Mouse (Mus musculus) forebrain, embryonic 12.5 days (tissue): ENCODE measurements around the gene Ubxn1. TPM values are rescaled to one million over a fixed set of nuclear protein-coding genes. Genes with fewer than 3 reads are reported as not detected.
"Not testable (repeated sequence)": the region's sequence is repeated elsewhere in the genome, so short reads cannot be mapped to it uniquely, and the experiment has no call there.

Experiments
- ATAC-seq: fragments of 200-750 bp; cut with Nextera tagmentation; 2 replicates; pipeline ENCODE4 v1.8.0; 2017; ENCODE audit warnings: moderate TSS enrichment; ENCODE audit not compliant: low FRiP score
- H3K27ac ChIP-seq: fragments of 300-500 bp; sonication (generic); 2 replicates; pipeline ENCODE4 v1.5.1; 2016; ENCODE audit warnings: mild to moderate bottlenecking
- H3K27me3 ChIP-seq: fragments of 300-500 bp; sonication (generic); 2 replicates; pipeline ENCODE4 v1.6.1; 2016; ENCODE audit warnings: mild to moderate bottlenecking
- H3K36me3 ChIP-seq: fragments of 300-500 bp; sonication (generic); replicated peaks from 2 replicates; pipeline ENCODE4 v1.6.1; 2016; ENCODE audit warnings: mild to moderate bottlenecking
- H3K4me1 ChIP-seq: fragments of 300-500 bp; sonication (generic); 2 replicates; pipeline ENCODE4 v1.6.1; 2016
- H3K4me2 ChIP-seq: fragments of 300-500 bp; sonication (generic); 2 replicates; pipeline ENCODE4 v1.6.1; 2016; ENCODE audit warnings: mild to moderate bottlenecking, moderate library complexity
- H3K4me3 ChIP-seq: fragments of 300-500 bp; sonication (generic); replicated peaks from 2 replicates; pipeline ENCODE4 v1.5.1; 2016; ENCODE audit warnings: mild to moderate bottlenecking
- H3K9ac ChIP-seq: fragments of 300-500 bp; sonication (generic); 2 replicates; pipeline ENCODE4 v1.6.1; 2016; ENCODE audit warnings: mild to moderate bottlenecking
- H3K9me3 ChIP-seq: fragments of 300-500 bp; sonication (generic); 2 replicates; pipeline ENCODE4 v1.6.1; 2016
- WGBS: fragments of 180-500 bp; shearing (Covaris S2); methylation state at CpG from one replicate; pipeline ENCODE4 v1.1.7; 2016; 5-methylcytosine and 5-hydroxymethylcytosine counted together
- polyA plus RNA-seq: library from polyadenylated mRNA; unstranded; fragments of >200 nt; fragmentation: Nextera tagmentation; extraction: Ambion mirVana; gene quantifications from 2 replicates; pipeline ENCODE4 v1.2.1, GENCODE M21; 2016

Gene Ubxn1
- polyA plus RNA-seq, 1 experiment from 2014 or later: 178 TPM

DNA sequence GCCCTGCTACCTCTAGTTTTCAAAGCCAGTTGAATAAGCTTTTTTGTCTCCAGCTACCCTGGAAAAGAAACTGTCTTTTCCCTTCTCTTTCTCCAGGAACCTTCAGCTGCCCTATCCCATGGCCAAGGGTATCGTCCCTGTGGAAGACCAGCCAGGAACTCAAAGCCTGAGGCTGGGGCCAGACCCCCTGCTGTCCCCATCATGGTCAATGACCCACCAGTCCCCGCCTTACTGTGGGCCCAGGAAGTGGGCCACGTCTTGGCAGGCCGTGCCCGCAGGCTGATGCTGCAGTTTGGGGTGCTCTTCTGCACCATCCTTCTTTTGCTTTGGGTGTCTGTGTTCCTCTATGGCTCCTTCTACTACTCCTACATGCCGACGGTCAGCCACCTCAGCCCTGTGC lies 30.3 kb upstream of the Ubxn1 start:
- Histone ChIP-seq H3K27me3 (no peaks in the 10 kb centered on the region), H3K4me3 (peak overlapping the region; percentile 47; the same call in 1 of the 2 replicates), H3K27ac (no peak overlapping the region), H3K9ac (no peak overlapping the region; the same call in 1 of the 2 replicates), H3K4me1 (peaks cover 36% of the 10 kb centered on the region), H3K36me3 (peaks cover 18% of the 10 kb centered on the region), H3K4me2 (peak overlapping the region; percentile 84), H3K9me3 (no peaks in the 10 kb centered on the region)
- 93% methylated on average over 7 of the region's 7 CpGs for WGBS
- ATAC-seq: no peak

DNA sequence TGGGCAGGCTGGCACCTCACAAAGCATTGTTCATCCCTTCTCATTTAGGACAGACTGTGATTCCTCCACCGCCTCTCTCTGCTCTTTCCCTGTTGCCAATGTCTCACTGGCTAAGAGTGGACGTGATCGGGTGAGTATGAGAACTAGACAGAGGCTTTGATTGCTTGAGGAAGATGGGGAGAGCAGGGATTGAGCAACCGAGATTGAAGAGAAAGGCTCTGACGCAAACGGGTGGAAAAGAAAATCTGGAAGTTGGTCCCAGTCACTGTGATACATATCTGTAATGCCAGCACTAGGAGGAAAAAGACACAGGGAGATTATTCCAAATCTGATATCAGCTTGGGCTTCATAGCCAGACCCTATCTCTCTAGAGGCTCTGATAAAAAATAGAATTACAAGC lies 28.3 kb upstream of the Ubxn1 start:
- H3K9me3 ChIP-seq: no peaks in the 10 kb centered on the region
- no peak overlapping the region for H3K9ac ChIP-seq
- no peak for ATAC-seq

DNA sequence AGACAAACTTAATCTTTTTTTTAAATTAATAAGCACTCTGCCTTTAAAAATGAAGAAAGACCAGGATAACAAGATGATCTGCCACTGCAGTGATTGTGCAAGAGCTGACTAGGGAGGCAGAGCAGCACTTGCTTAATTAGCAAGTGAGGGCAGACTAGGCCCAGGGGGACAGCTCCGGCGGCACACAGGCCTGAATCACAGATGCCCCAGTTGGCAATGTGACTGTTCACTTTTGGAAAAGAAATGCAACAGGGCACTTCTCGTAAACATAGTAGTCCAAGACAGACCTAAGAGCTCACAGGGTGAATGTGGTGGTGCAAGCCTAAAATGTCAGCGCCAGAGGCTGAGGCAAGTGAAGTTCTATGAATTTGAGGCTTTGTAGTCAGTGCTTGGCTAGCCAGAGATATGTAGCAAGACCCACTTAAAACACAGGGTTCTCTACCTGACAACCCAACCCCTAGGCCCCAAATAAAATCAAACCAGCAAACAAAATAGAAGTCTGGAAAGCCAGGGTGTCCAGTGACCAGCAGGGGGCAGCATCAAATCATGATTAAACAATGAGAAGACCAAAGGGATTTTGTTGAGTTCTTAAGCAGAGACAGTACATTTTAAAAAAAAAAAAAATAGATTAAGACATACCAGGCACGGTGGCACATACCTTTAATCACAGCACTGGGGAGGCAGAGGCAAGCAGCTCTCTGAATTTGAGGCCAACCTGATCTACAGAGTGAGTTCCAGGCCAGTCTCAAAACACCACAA lies 26.7 kb upstream of the Ubxn1 start:
- 62% methylated on average over 5 of the region's 5 CpGs for WGBS
- H3K27ac ChIP-seq: no peak overlapping the region
- no peaks in the 10 kb centered on the region for H3K27me3 ChIP-seq
- no peak overlapping the region for H3K4me2 ChIP-seq
- ATAC-seq: no peak
- peaks cover 18% of the 10 kb centered on the region for H3K4me1 ChIP-seq
- no peak overlapping the region for H3K9ac ChIP-seq
- H3K36me3 ChIP-seq: peaks cover 44% of the 10 kb centered on the region
- no peak overlapping the region for H3K4me3 ChIP-seq
- no peaks in the 10 kb centered on the region for H3K9me3 ChIP-seq

More for the DNA sequence above, 28.3 kb upstream of the Ubxn1 start:
- Histone ChIP-seq H3K4me3 (no peak overlapping the region), H3K4me2 (no peak overlapping the region), H3K4me1 (peaks cover 32% of the 10 kb centered on the region), H3K36me3 (peaks cover 34% of the 10 kb centered on the region), H3K27ac (no peak overlapping the region), H3K27me3 (no peaks in the 10 kb centered on the region)
- 89% methylated on average over 6 of the region's 6 CpGs for WGBS

DNA sequence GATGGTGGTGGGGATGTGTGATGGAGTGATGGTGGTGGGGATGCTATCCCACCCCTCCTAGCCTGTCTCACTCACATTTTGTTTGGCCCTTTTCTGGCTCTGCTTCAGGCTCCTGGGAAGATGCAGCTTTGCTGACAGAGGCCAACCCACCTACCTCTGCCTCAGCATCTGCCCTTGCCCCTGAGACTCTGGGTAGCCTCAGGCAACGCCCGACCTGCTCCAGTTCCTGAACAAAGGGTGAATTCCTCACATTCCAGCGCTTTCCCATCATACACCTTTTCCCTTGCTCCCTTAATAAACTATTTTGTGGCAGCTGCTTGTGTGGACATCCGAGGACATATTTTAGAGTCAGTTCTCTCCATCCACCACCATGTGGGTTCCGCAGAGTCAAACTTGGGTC lies 22.9 kb upstream of the Ubxn1 start:
- 74% methylated on average over 5 of the region's 5 CpGs for WGBS
- Histone ChIP-seq H3K9ac (no peak overlapping the region), H3K36me3 (peaks cover 35% of the 10 kb centered on the region), H3K4me1 (no peaks in the 10 kb centered on the region), H3K4me2 (no peak overlapping the region), H3K27me3 (peaks cover 4% of the 10 kb centered on the region; the same call in 1 of the 2 replicates), H3K9me3 (no peaks in the 10 kb centered on the region), H3K4me3 (no peak overlapping the region), H3K27ac (no peak overlapping the region)
- no peak for ATAC-seq

DNA sequence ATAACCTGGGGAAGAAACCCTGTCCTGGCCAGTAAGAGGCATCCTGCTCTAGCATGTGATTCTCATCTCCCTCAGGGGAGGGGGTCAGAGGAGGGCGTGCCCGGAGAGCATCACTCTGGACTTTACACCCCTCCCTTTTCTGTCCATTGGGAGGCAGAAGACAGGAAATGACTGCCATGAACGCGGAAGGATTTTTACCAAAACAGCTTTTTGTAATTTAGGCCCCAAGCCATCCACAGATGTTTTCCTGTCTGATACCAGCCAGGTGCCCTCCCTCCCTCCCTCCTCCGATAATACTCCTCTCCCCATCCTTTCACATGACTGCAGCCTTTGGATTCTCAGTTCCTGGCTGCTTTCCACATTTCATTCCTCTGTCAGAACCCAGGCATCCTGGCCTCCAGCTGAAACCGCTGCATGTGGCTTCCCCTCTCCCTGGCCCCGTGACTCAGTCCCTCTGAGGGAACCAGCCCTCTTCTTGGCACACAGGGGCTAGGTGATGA lies 20.8 kb upstream of the Ubxn1 start, which contains the start of gene Lrrn4cl:
TSS of gene Lrrn4cl (plus strand) at position 367 of the 500 bp plus-strand sequence.
- peaks cover 4% of the 10 kb centered on the region; the same call in 1 of the 2 replicates for H3K27me3 ChIP-seq
- H3K4me2 ChIP-seq: no peak within 1 kb of the TSS
- WGBS: 40% methylated on average over 7 of the region's 7 CpGs
- no peak within 1 kb of the TSS for H3K27ac ChIP-seq
- H3K4me1 ChIP-seq: no peaks in the 10 kb centered on the region
- H3K4me3 ChIP-seq: no peak within 1 kb of the TSS
- no peaks in the 10 kb centered on the region for H3K9me3 ChIP-seq
- H3K36me3 ChIP-seq: peaks cover 35% of the 10 kb centered on the region
- peak within 1 kb of the TSS; percentile 7; the same call in 1 of the 2 replicates for H3K9ac ChIP-seq
- no peak for ATAC-seq

DNA sequence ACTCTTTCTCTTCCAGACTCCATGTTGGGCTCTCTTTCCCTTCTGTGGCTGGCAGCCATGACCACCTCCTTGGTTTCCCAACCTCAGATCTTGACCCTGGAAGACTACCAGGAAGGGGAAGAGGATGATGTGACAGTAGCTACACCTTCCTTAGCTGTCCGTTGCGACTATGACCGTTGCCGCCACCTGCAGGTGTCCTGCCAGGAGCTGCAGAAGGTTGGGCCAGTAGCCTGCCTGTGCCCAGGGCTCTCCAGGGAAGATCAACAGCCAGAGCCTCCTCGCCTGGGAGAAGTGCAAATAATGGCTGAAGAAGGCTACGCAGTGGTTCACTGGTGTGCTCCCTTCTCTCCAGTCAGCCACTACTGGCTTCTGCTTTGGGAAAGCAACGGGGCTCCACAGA lies 19.7 kb upstream of the Ubxn1 start:
- H3K9ac ChIP-seq: no peak overlapping the region
- H3K27ac ChIP-seq: no peak overlapping the region
- ATAC-seq: no peak
- H3K27me3 ChIP-seq: peaks cover 4% of the 10 kb centered on the region; the same call in 1 of the 2 replicates
- H3K4me1 ChIP-seq: no peaks in the 10 kb centered on the region
- no peaks in the 10 kb centered on the region for H3K9me3 ChIP-seq
- H3K36me3 ChIP-seq: peaks cover 23% of the 10 kb centered on the region
- H3K4me2 ChIP-seq: no peak overlapping the region
- 55% methylated on average over 7 of the region's 7 CpGs for WGBS
- H3K4me3 ChIP-seq: no peak overlapping the region

DNA sequence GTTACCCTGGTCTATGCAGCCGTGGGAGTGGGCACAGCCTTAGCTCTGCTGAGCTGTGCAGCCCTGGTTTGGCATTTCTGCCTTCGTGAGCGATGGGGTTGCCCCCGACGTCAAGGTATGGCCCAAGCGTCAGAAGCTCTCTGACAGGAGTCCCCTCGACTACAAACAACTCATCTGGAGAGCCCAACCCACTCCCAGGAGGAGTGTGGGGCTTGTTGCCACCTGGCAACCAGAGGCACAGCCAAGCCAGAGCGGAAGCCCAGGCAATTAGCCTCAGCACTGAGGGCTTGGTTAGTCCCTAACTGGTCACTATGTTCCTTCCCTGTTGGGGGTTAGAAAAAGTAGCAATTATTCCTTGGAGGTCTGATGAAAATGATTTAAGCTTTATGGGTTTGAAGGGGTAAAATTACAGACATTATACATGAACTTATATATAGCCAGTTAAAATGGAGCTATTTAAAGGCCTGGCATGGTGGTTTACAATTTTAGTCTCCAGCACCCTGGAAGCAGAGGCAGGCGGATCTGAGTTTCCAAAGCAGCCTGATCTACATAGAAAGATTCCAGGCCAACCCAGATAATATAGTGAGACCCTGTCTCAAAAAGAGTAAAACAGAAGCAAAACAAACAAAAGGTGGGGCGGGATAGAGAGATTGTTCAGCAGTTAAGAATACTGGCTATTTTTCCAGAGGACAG lies 18.9 kb upstream of the Ubxn1 start:
- peaks cover 4% of the 10 kb centered on the region; the same call in 1 of the 2 replicates for H3K27me3 ChIP-seq
- H3K36me3 ChIP-seq: peaks cover 15% of the 10 kb centered on the region
- H3K4me3 ChIP-seq: no peak overlapping the region
- no peak for ATAC-seq
- no peaks in the 10 kb centered on the region for H3K9me3 ChIP-seq
- H3K27ac ChIP-seq: no peak overlapping the region
- H3K4me1 ChIP-seq: no peaks in the 10 kb centered on the region
- 66% methylated on average over 10 of the region's 10 CpGs for WGBS
- H3K4me2 ChIP-seq: no peak overlapping the region
- H3K9ac ChIP-seq: no peak overlapping the region

DNA sequence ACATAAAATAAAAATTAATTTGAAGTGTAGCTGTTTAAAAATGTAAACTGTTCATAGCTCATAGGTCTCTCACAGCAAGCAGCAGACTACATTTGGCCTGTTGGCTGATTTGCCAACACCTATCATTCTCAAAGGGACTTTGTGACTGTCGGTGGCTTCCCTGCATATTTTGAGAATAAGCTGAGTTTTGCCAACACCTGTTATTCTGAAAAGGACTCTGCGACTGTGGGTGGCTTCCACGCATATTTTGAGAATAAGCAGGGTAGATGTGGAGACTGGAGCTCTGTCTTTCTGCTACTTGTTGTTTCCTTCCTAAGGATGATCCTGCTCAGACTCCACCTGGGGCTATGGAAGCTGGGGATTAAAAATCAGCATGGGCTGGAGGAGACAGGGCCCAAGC lies 18.2 kb upstream of the Ubxn1 start:
- Histone ChIP-seq H3K9ac (no peak overlapping the region), H3K4me2 (no peak overlapping the region), H3K27ac (no peak overlapping the region), H3K36me3 (peaks cover 9% of the 10 kb centered on the region), H3K4me3 (no peak overlapping the region), H3K9me3 (no peaks in the 10 kb centered on the region), H3K4me1 (no peaks in the 10 kb centered on the region), H3K27me3 (peaks cover 4% of the 10 kb centered on the region; the same call in 1 of the 2 replicates)
- 95% methylated on average over 3 of the region's 3 CpGs for WGBS
- no peak for ATAC-seq

DNA sequence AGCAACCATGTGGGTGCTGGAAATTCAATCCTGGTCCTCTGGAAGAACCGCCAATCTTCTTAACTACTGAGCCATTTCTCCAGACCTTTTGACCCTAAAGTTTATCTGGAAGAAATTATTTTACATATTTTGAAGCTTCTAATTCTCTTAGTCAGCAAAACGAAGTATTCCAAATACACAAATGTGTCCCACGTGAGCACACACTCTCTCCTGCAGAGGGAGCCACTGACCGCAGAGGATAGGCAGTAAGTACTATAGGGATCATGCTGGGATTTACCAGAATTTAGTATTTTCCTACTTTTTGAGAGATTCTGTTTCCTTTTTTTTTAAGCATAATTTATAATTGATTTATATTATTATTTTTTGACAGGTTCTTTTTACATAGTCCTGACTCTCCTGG lies 13.6 kb upstream of the Ubxn1 start:
- whole genome bisulfite sequencing: 50% methylated on average over 4 of the region's 4 CpGs

DNA sequence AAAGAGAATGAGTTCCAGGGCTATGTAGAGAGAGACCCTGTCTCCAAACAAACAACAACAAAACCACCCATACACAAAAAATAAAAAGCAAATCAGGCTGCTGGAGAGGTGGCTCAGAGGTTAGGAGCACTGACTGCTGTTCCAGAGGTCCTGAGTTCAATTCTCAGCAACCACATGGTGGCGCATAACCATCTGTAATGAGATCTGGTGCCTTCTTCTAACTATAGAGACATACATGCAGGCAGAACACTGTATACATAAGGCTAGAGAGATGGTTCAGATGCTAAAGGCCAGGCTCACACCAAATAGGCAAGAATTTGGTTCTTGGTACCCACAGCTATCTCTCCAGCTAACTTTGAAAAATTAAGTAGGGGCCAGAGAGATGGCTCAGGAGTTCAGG lies 12.3 kb upstream of the Ubxn1 start:
- H3K9ac ChIP-seq: no peak overlapping the region
- H3K4me1 ChIP-seq: no peaks in the 10 kb centered on the region
- no peak overlapping the region for H3K4me2 ChIP-seq
- no peaks in the 10 kb centered on the region for H3K36me3 ChIP-seq
- 18% methylated on average over 1 of the region's 1 CpGs for WGBS
- ATAC-seq: no peak
- H3K27ac ChIP-seq: no peak overlapping the region
- H3K4me3 ChIP-seq: no peak overlapping the region
- no peaks in the 10 kb centered on the region for H3K9me3 ChIP-seq
- no peaks in the 10 kb centered on the region for H3K27me3 ChIP-seq

More for the DNA sequence above, 13.6 kb upstream of the Ubxn1 start:
- H3K27ac ChIP-seq: no peak overlapping the region
- H3K9ac ChIP-seq: no peak overlapping the region
- no peaks in the 10 kb centered on the region for H3K27me3 ChIP-seq
- H3K4me3 ChIP-seq: no peak overlapping the region
- H3K36me3 ChIP-seq: no peaks in the 10 kb centered on the region
- H3K9me3 ChIP-seq: no peaks in the 10 kb centered on the region
- H3K4me1 ChIP-seq: no peaks in the 10 kb centered on the region
- ATAC-seq: no peak
- no peak overlapping the region for H3K4me2 ChIP-seq

DNA sequence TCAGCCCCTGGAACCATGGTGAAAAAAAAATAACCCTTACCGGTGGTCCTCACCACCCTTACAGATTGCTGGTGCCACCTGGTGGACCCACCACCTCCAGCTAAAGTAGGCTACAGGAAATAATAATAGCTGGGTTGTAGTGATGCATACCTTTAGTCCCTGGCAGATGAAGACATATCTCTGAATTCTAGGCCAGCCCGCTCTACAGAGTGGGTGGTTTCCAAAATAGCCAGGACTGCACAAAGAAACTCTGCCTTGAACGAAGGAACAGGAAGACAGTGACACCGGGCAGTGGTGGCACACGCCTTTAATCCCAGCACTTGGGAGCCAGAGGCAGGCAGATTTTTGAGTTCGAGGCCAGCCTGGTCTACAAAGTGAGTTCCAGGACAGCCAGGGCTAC lies 7.0 kb upstream of the Ubxn1 start:
- Histone ChIP-seq H3K27ac (no peak overlapping the region), H3K4me3 (no peak overlapping the region), H3K27me3 (no peaks in the 10 kb centered on the region), H3K9ac (no peak overlapping the region), H3K4me2 (no peak overlapping the region), H3K36me3 (no peaks in the 10 kb centered on the region), H3K4me1 (no peaks in the 10 kb centered on the region), H3K9me3 (no peaks in the 10 kb centered on the region)
- WGBS: 85% methylated on average over 6 of the region's 6 CpGs
- no peak for ATAC-seq

DNA sequence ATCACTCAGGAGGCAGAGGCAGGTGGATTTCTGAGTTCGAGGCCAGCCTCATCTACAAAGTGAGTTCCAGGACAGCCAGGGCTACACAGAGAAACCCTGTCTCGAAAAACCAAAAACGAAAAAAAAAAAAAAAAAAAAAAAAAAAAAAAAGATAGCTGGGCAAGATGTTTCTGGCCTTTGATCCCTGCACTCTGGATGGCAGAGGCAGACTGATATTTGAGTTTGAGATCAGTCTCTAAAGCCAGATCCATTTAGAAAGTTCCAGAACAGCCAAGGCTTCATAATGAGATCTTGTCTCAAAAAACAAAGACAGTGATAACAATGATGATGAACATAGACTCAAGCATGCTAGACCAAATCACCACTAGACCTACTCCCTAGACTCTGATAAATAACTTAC lies 915 bp upstream of the Ubxn1 start:
- WGBS: 58% methylated on average over 3 of the region's 3 CpGs
- Histone ChIP-seq H3K4me2 (peak overlapping the region; percentile 95; the same call in 1 of the 2 replicates), H3K4me1 (peaks cover 10% of the 10 kb centered on the region), H3K36me3 (peaks cover 24% of the 10 kb centered on the region)
- not testable (repeated sequence) for H3K9ac ChIP-seq, H3K4me3 ChIP-seq, H3K27me3 ChIP-seq, H3K27ac ChIP-seq, ATAC-seq, H3K9me3 ChIP-seq
